Mouse (Mus musculus) hindbrain, embryonic 10.5 days (tissue): ENCODE results near the gene Olfr481. TPM values are rescaled to one million over a fixed set of nuclear protein-coding genes. Genes with fewer than 3 reads are reported as not detected.

Experiments used
- DNase-seq: peaks from one replicate; pipeline ENCODE4 v3.0.0-alpha.2; 2017; ENCODE audit warnings: low spot score
- H3K27ac ChIP-seq: fragments of 300-500 bp; sonication (generic); 2 replicates; pipeline ENCODE4 v1.5.1; 2016; ENCODE audit warnings: mild to moderate bottlenecking, moderate library complexity
- H3K27me3 ChIP-seq: fragments of 300-500 bp; sonication (generic); 2 replicates; pipeline ENCODE4 v1.6.1; 2016; ENCODE audit warnings: mild to moderate bottlenecking; ENCODE audit not compliant: poor library complexity, insufficient read depth, severe bottlenecking
- H3K36me3 ChIP-seq: fragments of 300-500 bp; sonication (generic); 2 replicates; pipeline ENCODE4 v1.6.1; 2016; ENCODE audit warnings: mild to moderate bottlenecking, moderate library complexity
- H3K4me1 ChIP-seq: fragments of 300-500 bp; sonication (generic); replicated peaks from 2 replicates; pipeline ENCODE4 v1.6.1; 2016; ENCODE audit warnings: mild to moderate bottlenecking
- H3K4me3 ChIP-seq: fragments of 300-500 bp; sonication (generic); 2 replicates; pipeline ENCODE4 v1.5.1; 2016; ENCODE audit warnings: mild to moderate bottlenecking, moderate library complexity
- H3K9me3 ChIP-seq: fragments of 300-500 bp; sonication (generic); 2 replicates; pipeline ENCODE4 v1.6.1; 2016; ENCODE audit warnings: mild to moderate bottlenecking, moderate library complexity
- WGBS: fragments of 180-500 bp; shearing (Covaris S2); methylation state at CpG from one replicate; pipeline ENCODE4 v1.1.7; 2016; 5-methylcytosine and 5-hydroxymethylcytosine counted together
- polyA plus RNA-seq: library from polyadenylated mRNA; unstranded; fragments of >200 nt; fragmentation: Nextera tagmentation; extraction: Ambion mirVana; gene quantifications from 2 replicates; pipeline ENCODE4 v1.2.1, GENCODE M21; 2016

Gene Olfr481
- polyA plus RNA-seq, result not detected in 2 replicates

GRCm38 (mm10) chr7:108079555-108079954 is at the start of gene Olfr481:
TSS of gene Olfr481 (plus strand) at chr7:108079855.
- Histone ChIP-seq H3K27me3 (no peaks in the 10 kb centered on the region), H3K4me1 (no peaks in the 10 kb centered on the region), H3K36me3 (no peaks in the 10 kb centered on the region), H3K4me3 (no peak within 1 kb of the TSS), H3K27ac (no peak within 1 kb of the TSS), H3K9me3 (no peaks in the 10 kb centered on the region)
- DNase-seq, result no peak

GRCm38 (mm10) chr7:108033889-108034288 is 45.8 kb upstream of the Olfr481 start, which contains the start of gene Olfr478:
TSS of gene Olfr478 (minus strand) at chr7:108033989.
- Histone ChIP-seq H3K4me3 (no peak within 1 kb of the TSS), H3K4me1 (no peaks in the 10 kb centered on the region), H3K27ac (no peak within 1 kb of the TSS), H3K9me3 (no peaks in the 10 kb centered on the region), H3K36me3 (no peaks in the 10 kb centered on the region), H3K27me3 (no peaks in the 10 kb centered on the region)
- 85% methylated on average over 3 of the region's 3 CpGs for WGBS
- no peak for DNase-seq

- DNase-seq, result no peak
- no peaks in the 10 kb centered on the region for H3K4me1 ChIP-seq
- no peaks in the 10 kb centered on the region for H3K36me3 ChIP-seq
- no peak within 1 kb of the TSS for H3K4me3 ChIP-seq
- WGBS, result 93% methylated on average over 2 of the region's 2 CpGs
- no peaks in the 10 kb centered on the region for H3K27me3 ChIP-seq
- H3K9me3 ChIP-seq, result no peaks in the 10 kb centered on the region
- H3K27ac ChIP-seq, result no peak within 1 kb of the TSS
Measured at GRCm38 (mm10) chr7:108050393-108050792, 29.3 kb upstream of the Olfr481 start, which contains the start of gene Olfr479. TSS of gene Olfr479 (plus strand) at chr7:108050693.

- H3K36me3 ChIP-seq, result no peaks in the 10 kb centered on the region
- no peak within 1 kb of the TSS for H3K27ac ChIP-seq
- no peak within 1 kb of the TSS for H3K4me3 ChIP-seq
- DNase-seq, result no peak
- no peaks in the 10 kb centered on the region for H3K4me1 ChIP-seq
- 91% methylated on average over 1 of the region's 1 CpGs for WGBS
- no peaks in the 10 kb centered on the region for H3K9me3 ChIP-seq
- H3K27me3 ChIP-seq, result no peaks in the 10 kb centered on the region
Measured at GRCm38 (mm10) chr7:108067246-108067645, 12.4 kb upstream of the Olfr481 start, which contains the start of gene Olfr480. TSS of gene Olfr480 (minus strand) at chr7:108067346.

- Histone ChIP-seq H3K36me3 (no peaks in the 10 kb centered on the region), H3K27ac (no peak within 1 kb of the TSS), H3K9me3 (no peaks in the 10 kb centered on the region), H3K27me3 (no peaks in the 10 kb centered on the region), H3K4me1 (no peaks in the 10 kb centered on the region), H3K4me3 (no peak within 1 kb of the TSS)
- DNase-seq, result no peak
- 87% methylated on average over 1 of the region's 1 CpGs for WGBS
Measured at GRCm38 (mm10) chr7:108097486-108097885, 17.8 kb downstream of the Olfr481 start, which contains the start of gene Olfr482. TSS of gene Olfr482 (minus strand) at chr7:108097586.

- Histone ChIP-seq H3K4me3 (no peak within 1 kb of the TSS), H3K36me3 (no peaks in the 10 kb centered on the region), H3K4me1 (no peaks in the 10 kb centered on the region), H3K27ac (no peak within 1 kb of the TSS), H3K9me3 (no peaks in the 10 kb centered on the region), H3K27me3 (no peaks in the 10 kb centered on the region)
- WGBS, result 95% methylated on average over 1 of the region's 1 CpGs
- DNase-seq, result no peak
Measured at GRCm38 (mm10) chr7:108100549-108100948, 20.9 kb downstream of the Olfr481 start, which contains the start of gene Olfr483. TSS of gene Olfr483 (plus strand) at chr7:108100849.

GRCm38 (mm10) chr7:108120681-108121080 is 41.0 kb downstream of the Olfr481 start:
- Histone ChIP-seq H3K36me3 (no peaks in the 10 kb centered on the region), H3K9me3 (no peaks in the 10 kb centered on the region), H3K4me3 (no peak overlapping the region), H3K27ac (no peak overlapping the region), H3K27me3 (no peaks in the 10 kb centered on the region), H3K4me1 (no peaks in the 10 kb centered on the region)
- no peak for DNase-seq
- WGBS, result 16% methylated on average over 1 of the region's 1 CpGs

- DNase-seq, result no peak
- Histone ChIP-seq H3K4me3 (no peak overlapping the region), H3K9me3 (no peaks in the 10 kb centered on the region), H3K27ac (no peak overlapping the region), H3K27me3 (no peaks in the 10 kb centered on the region), H3K4me1 (no peaks in the 10 kb centered on the region), H3K36me3 (no peaks in the 10 kb centered on the region)
- WGBS, result 69% methylated on average over 1 of the region's 1 CpGs
Measured at GRCm38 (mm10) chr7:108121416-108121815, 41.8 kb downstream of the Olfr481 start.

GRCm38 (mm10) chr7:108127349-108127748 is 47.7 kb downstream of the Olfr481 start, which contains the start of gene Olfr484:
TSS of gene Olfr484 (minus strand) at chr7:108127449.
- DNase-seq, result no peak
- Histone ChIP-seq H3K9me3 (no peaks in the 10 kb centered on the region), H3K27me3 (no peaks in the 10 kb centered on the region), H3K27ac (no peak within 1 kb of the TSS), H3K4me3 (no peak within 1 kb of the TSS), H3K36me3 (no peaks in the 10 kb centered on the region), H3K4me1 (no peaks in the 10 kb centered on the region)

Other genes starting within 250 kb of the Olfr481 start
- gene Olfr470, start 232.4 kb upstream of the Olfr481 start, polyA plus RNA-seq, result not detected in 2 replicates
- gene Olfr472, start 182.0 kb upstream of the Olfr481 start, polyA plus RNA-seq, result not detected in 2 replicates
- gene Olfr473, start 149.4 kb upstream of the Olfr481 start, polyA plus RNA-seq, result not detected in 2 replicates
- not detected in 2 replicates for gene Olfr474, start 125.2 kb upstream of the Olfr481 start, polyA plus RNA-seq
- gene Olfr476, start 115.1 kb upstream of the Olfr481 start, polyA plus RNA-seq, result not detected in 2 replicates
- not detected in 2 replicates for gene Olfr477, start 93.2 kb upstream of the Olfr481 start, polyA plus RNA-seq
- not detected in 2 replicates for gene Olfr478, start 45.9 kb upstream of the Olfr481 start, polyA plus RNA-seq
- not detected in 2 replicates for gene Olfr479, start 29.2 kb upstream of the Olfr481 start, polyA plus RNA-seq
- gene Olfr480, start 12.5 kb upstream of the Olfr481 start, polyA plus RNA-seq, result not detected in 2 replicates
- gene Olfr482, start 17.7 kb downstream of the Olfr481 start, polyA plus RNA-seq, result 0.07 and 0.12 TPM in 2 replicates
- gene Olfr483, start 21.0 kb downstream of the Olfr481 start, polyA plus RNA-seq, result not detected in 2 replicates
- not detected in 2 replicates for gene Olfr484, start 47.6 kb downstream of the Olfr481 start, polyA plus RNA-seq
- not detected in 2 replicates for gene Olfr485, start 80.0 kb downstream of the Olfr481 start, polyA plus RNA-seq
- not detected in 2 replicates for gene Olfr486, start 92.9 kb downstream of the Olfr481 start, polyA plus RNA-seq
- gene Olfr487, start 134.8 kb downstream of the Olfr481 start, polyA plus RNA-seq, result not detected in 2 replicates
- gene Olfr488, start 178.5 kb downstream of the Olfr481 start, polyA plus RNA-seq, result not detected in 2 replicates
- not detected in 2 replicates for gene Olfr490, start 209.1 kb downstream of the Olfr481 start, polyA plus RNA-seq
- not detected in 2 replicates for gene Olfr491, start 233.6 kb downstream of the Olfr481 start, polyA plus RNA-seq
- not detected in 2 replicates for gene Olfr492, start 243.8 kb downstream of the Olfr481 start, polyA plus RNA-seq